Mouse (Mus musculus): Measurements from ENCODE around the gene C1qtnf4.
"Not testable (repeated sequence)": the region's sequence is repeated elsewhere in the genome, so short reads cannot be mapped to it uniquely, and the experiment has no call there.

DNA sequence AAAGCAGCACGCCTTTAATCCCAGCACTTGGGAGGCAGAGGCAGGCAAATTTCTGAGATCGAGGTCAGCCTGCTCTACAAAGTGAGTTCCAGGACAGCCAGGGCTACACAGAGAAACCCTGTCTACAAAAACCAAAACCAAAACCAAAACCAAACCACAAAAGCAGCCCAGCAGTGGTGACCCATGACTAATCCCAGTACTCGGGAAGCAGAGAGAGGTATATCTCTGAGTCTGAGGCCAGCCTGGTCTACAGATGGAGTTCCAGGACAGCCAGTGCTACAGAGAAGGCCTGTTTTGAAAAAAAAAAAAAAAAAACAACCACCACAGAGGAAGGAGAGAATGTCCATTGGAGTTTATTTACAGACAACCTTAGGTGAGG is 8.6 kb downstream of the C1qtnf4 start:
- TF ChIP-seq CTCF (IDR thresholded peaks at IDR 0.05; ENCODE audit: control insufficient read depth, insufficient read depth, insufficient replicate concordance, low read depth, low read length); POLR2A (IDR thresholded peaks at IDR 0.05; ENCODE audit: control insufficient read depth, low read depth, low read length): not testable (repeated sequence)

Measured in testis, adult 2 months (tissue).